Mouse (Mus musculus) thymus, adult 2 months (tissue): ENCODE measurements around the gene Fam76b.

ENCODE experiments used
- CTCF ChIP-seq: fragments of 200-500 bp; IDR thresholded peaks from 2 replicates; pipeline ENCODE4 v1.5.1; 2012; ENCODE audit warnings: mild to moderate bottlenecking, control low read depth, low read length, moderate library complexity, borderline replicate concordance; ENCODE audit not compliant: control insufficient read depth, poor library complexity, insufficient read depth; ENCODE audit errors: extremely low read depth
- POLR2A ChIP-seq: fragments of 200-500 bp; IDR thresholded peaks from 2 replicates; pipeline ENCODE4 v1.6.1; 2012; ENCODE audit warnings: mild to moderate bottlenecking, low read length, control low read depth, moderate library complexity; ENCODE audit not compliant: control insufficient read depth, poor library complexity, insufficient read depth; ENCODE audit errors: extremely low read depth

DNA sequence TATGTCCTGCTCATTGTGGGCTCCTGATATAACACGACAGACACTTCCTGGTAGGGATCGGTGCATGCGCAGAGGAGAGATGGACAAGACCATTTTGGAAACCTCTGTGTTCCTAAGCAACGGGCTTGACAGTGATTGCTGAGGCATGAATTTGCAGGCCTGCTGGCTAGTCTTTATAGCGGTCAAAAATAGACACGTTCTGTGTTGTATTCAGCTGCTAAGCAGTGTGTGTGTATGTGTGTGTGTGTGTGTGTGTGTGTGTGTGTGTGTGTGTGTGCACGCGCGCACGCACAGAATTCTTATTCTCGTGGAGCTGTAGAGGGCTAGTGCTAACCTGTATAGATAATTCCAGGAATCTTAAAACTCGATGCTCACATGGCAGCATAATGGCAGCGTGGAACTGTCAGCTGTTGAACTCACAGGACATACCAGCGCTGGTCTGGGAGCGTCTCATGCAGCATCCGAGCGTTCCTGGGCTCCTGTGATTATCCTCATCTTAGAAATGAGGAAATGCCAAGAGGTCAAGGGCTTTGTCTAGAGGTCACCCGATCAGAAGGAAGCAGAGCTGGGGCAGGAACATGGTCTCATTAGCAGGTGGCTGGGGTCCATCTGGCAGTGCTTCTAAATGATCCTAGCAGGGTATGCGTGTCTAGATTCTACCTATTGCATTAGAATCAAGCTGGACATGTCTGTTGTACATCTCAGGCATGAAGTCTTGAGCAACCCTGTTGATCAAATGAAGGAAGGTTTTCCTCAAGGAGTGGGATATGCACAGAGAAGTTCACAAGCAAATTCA lies 71.2 kb downstream of the Fam76b start:
- TF ChIP-seq POLR2A = no peak
- TF ChIP-seq CTCF = no peak
